Mouse (Mus musculus) forebrain, embryonic 11.5 days (tissue): ENCODE results near the gene Abhd11. TPM values are rescaled to one million over a fixed set of nuclear protein-coding genes. Genes with fewer than 3 reads are reported as not detected.
"Not testable (repeated sequence)": the region's sequence is repeated elsewhere in the genome, so short reads cannot be mapped to it uniquely, and the experiment has no call there.

Source experiments
- ATAC-seq: fragments of 200-750 bp; cut with Nextera tagmentation; replicated peaks from 2 replicates; pipeline ENCODE4 v1.8.0; 2017; ENCODE audit warnings: moderate TSS enrichment; ENCODE audit not compliant: low FRiP score
- DNase-seq: peaks from one replicate; pipeline ENCODE4 v3.0.0-alpha.2; 2017; ENCODE audit warnings: low spot score
- H3K27ac ChIP-seq: fragments of 300-500 bp; sonication (generic); 2 replicates; pipeline ENCODE4 v1.5.1; 2014; ENCODE audit warnings: low read depth, low read length
- H3K27me3 ChIP-seq: fragments of 300-500 bp; sonication (generic); 2 replicates; pipeline ENCODE4 v1.6.1; 2014; ENCODE audit warnings: mild to moderate bottlenecking, low read length, mixed read lengths; ENCODE audit not compliant: control insufficient read depth, insufficient read depth
- H3K36me3 ChIP-seq: fragments of 300-500 bp; sonication (generic); 2 replicates; pipeline ENCODE4 v1.6.1; 2014; ENCODE audit warnings: mild to moderate bottlenecking, low read length, moderate library complexity, mixed read lengths; ENCODE audit not compliant: control insufficient read depth, insufficient read depth
- H3K4me1 ChIP-seq: fragments of 300-500 bp; sonication (generic); replicated peaks from 2 replicates; pipeline ENCODE4 v1.6.1; 2014; ENCODE audit warnings: low read length, mixed read lengths; ENCODE audit not compliant: control insufficient read depth, insufficient read depth
- H3K4me2 ChIP-seq: fragments of 300-500 bp; sonication (generic); 2 replicates; pipeline ENCODE4 v1.6.1; 2014; ENCODE audit warnings: low read depth, mild to moderate bottlenecking, low read length, moderate library complexity, mixed read lengths; ENCODE audit not compliant: severe bottlenecking
- H3K4me3 ChIP-seq: fragments of 300-500 bp; sonication (generic); 2 replicates; pipeline ENCODE4 v1.5.1; 2014; ENCODE audit warnings: low read depth, low read length
- H3K9ac ChIP-seq: fragments of 300-500 bp; sonication (generic); 2 replicates; pipeline ENCODE4 v1.6.1; 2014; ENCODE audit warnings: low read length
- H3K9me3 ChIP-seq: fragments of 300-500 bp; sonication (generic); 2 replicates; pipeline ENCODE4 v1.6.1; 2016; ENCODE audit warnings: low read length, mixed read lengths; ENCODE audit not compliant: control insufficient read depth
- WGBS: fragments of 180-500 bp; shearing (Covaris S2); extraction: QIAGEN DNeasy Blood & Tissue Kit; methylation state at CpG from one replicate; pipeline ENCODE4 v1.1.7; 2014; 5-methylcytosine and 5-hydroxymethylcytosine counted together
- polyA plus RNA-seq: library from polyadenylated mRNA; unstranded; fragments of >200 nt; fragmentation: Nextera tagmentation; extraction: Ambion mirVana; gene quantifications from 2 replicates; pipeline ENCODE4 v1.2.1, GENCODE M21; 2014

Gene Abhd11
- polyA plus RNA-seq, 1 experiment from 2014 or later = 38.9 TPM

GRCm38 (mm10) chr5:135040059-135040458 is 31.1 kb downstream of the Abhd11 start:
- 41% methylated on average over 6 of the region's 6 CpGs for WGBS
- H3K9ac ChIP-seq = no peak overlapping the region
- no peak overlapping the region for H3K4me3 ChIP-seq
- H3K9me3 ChIP-seq = no peaks in the 10 kb centered on the region
- H3K4me2 ChIP-seq = no peak overlapping the region
- H3K27me3 ChIP-seq = no peaks in the 10 kb centered on the region
- DNase-seq (no peak), ATAC-seq (no peak)
- no peaks in the 10 kb centered on the region for H3K4me1 ChIP-seq
- H3K27ac ChIP-seq = no peak overlapping the region
- H3K36me3 ChIP-seq = no peaks in the 10 kb centered on the region

GRCm38 (mm10) chr5:135040777-135041176 is 31.8 kb downstream of the Abhd11 start:
- no peak overlapping the region for H3K9ac ChIP-seq
- no peak overlapping the region for H3K4me2 ChIP-seq
- no peak overlapping the region for H3K4me3 ChIP-seq
- H3K4me1 ChIP-seq = no peaks in the 10 kb centered on the region
- H3K36me3 ChIP-seq = no peaks in the 10 kb centered on the region
- H3K27ac ChIP-seq = no peak overlapping the region
- no peak for ATAC-seq
- H3K9me3 ChIP-seq = no peaks in the 10 kb centered on the region
- no peak for DNase-seq
- 82% methylated on average over 11 of the region's 11 CpGs for WGBS
- no peaks in the 10 kb centered on the region for H3K27me3 ChIP-seq

- no peak overlapping the region for H3K4me3 ChIP-seq
- H3K4me1 ChIP-seq = no peaks in the 10 kb centered on the region
- no peak overlapping the region for H3K27ac ChIP-seq
- WGBS = 24% methylated on average over 20 of the region's 21 CpGs
- no peak for DNase-seq
- H3K36me3 ChIP-seq = no peaks in the 10 kb centered on the region
- no peaks in the 10 kb centered on the region for H3K9me3 ChIP-seq
- no peaks in the 10 kb centered on the region for H3K27me3 ChIP-seq
- ATAC-seq = no peak
- H3K9ac ChIP-seq = no peak overlapping the region
- H3K4me2 ChIP-seq = no peak overlapping the region
Measured at GRCm38 (mm10) chr5:135042105-135042788, 33.3 kb downstream of the Abhd11 start.

- Histone ChIP-seq H3K27ac (no peak overlapping the region), H3K4me1 (no peaks in the 10 kb centered on the region), H3K4me2 (no peak overlapping the region), H3K4me3 (no peak overlapping the region), H3K27me3 (no peaks in the 10 kb centered on the region), H3K9me3 (no peaks in the 10 kb centered on the region), H3K9ac (no peak overlapping the region), H3K36me3 (no peaks in the 10 kb centered on the region)
- WGBS = 93% methylated on average over 3 of the region's 3 CpGs
- DNase-seq (no peak), ATAC-seq (no peak)
Measured at GRCm38 (mm10) chr5:135044575-135044974, 35.6 kb downstream of the Abhd11 start.

- DNase-seq (no peak), ATAC-seq (no peak)
- WGBS = 95% methylated on average over 5 of the region's 5 CpGs
- H3K4me3 ChIP-seq = no peak overlapping the region
- H3K27me3 ChIP-seq = no peaks in the 10 kb centered on the region
- no peaks in the 10 kb centered on the region for H3K36me3 ChIP-seq
- no peak overlapping the region for H3K4me2 ChIP-seq
- H3K27ac ChIP-seq = no peak overlapping the region
- H3K9me3 ChIP-seq = no peaks in the 10 kb centered on the region
- no peaks in the 10 kb centered on the region for H3K4me1 ChIP-seq
- H3K9ac ChIP-seq = no peak overlapping the region
Measured at GRCm38 (mm10) chr5:135048539-135048938, 39.6 kb downstream of the Abhd11 start.

- H3K4me3 ChIP-seq, DNase-seq, H3K27ac ChIP-seq, H3K27me3 ChIP-seq, ATAC-seq, H3K36me3 ChIP-seq, H3K4me2 ChIP-seq, H3K9ac ChIP-seq, H3K9me3 ChIP-seq, H3K4me1 ChIP-seq: not testable (repeated sequence)
- WGBS = 79% methylated on average over 6 of the region's 6 CpGs
Measured at GRCm38 (mm10) chr5:135049268-135049667, 40.3 kb downstream of the Abhd11 start.

- 94% methylated on average over 12 of the region's 12 CpGs for WGBS
- Histone ChIP-seq H3K9ac (no peak overlapping the region), H3K4me1 (no peaks in the 10 kb centered on the region), H3K27me3 (no peaks in the 10 kb centered on the region), H3K9me3 (no peaks in the 10 kb centered on the region), H3K4me3 (no peak overlapping the region), H3K36me3 (no peaks in the 10 kb centered on the region; the same call in 1 of the 2 replicates), H3K4me2 (no peak overlapping the region), H3K27ac (no peak overlapping the region)
- DNase-seq (no peak), ATAC-seq (no peak)
Measured at GRCm38 (mm10) chr5:135053356-135053755, 44.4 kb downstream of the Abhd11 start.

Other genes starting within 250 kb of the Abhd11 start
- not detected in 2 replicates for gene Tmem270, start 102.4 kb upstream of the Abhd11 start, polyA plus RNA-seq
- 3.6 and 3.8 TPM in 2 replicates for gene Cldn13, start 93.6 kb upstream of the Abhd11 start, polyA plus RNA-seq
- 7.3 and 10.4 TPM in 2 replicates for gene Mettl27, start 76.8 kb upstream of the Abhd11 start, polyA plus RNA-seq
- 5.6 and 7.0 TPM in 2 replicates for gene Cldn4, start 62.2 kb upstream of the Abhd11 start, polyA plus RNA-seq
- 4.4 and 7.3 TPM in 2 replicates for gene Cldn3, start 22.9 kb upstream of the Abhd11 start, polyA plus RNA-seq
- gene Stx1a, start 14.3 kb downstream of the Abhd11 start, polyA plus RNA-seq = 11.2 and 14.9 TPM in 2 replicates
- 26.2 and 27.1 TPM in 2 replicates for gene Dnajc30, start 55.0 kb downstream of the Abhd11 start, polyA plus RNA-seq
- gene Bud23, start 55.8 kb downstream of the Abhd11 start, polyA plus RNA-seq = 142 and 148 TPM in 2 replicates
- gene Vps37d, start 69.1 kb downstream of the Abhd11 start, polyA plus RNA-seq = 13.3 and 14.2 TPM in 2 replicates
- gene Mlxipl, start 80.7 kb downstream of the Abhd11 start, polyA plus RNA-seq = 2.4 and 3.1 TPM in 2 replicates
- gene Tbl2, start 140.5 kb downstream of the Abhd11 start, polyA plus RNA-seq = 24.5 and 25.8 TPM in 2 replicates
- gene Bcl7b, start 159.1 kb downstream of the Abhd11 start, polyA plus RNA-seq = 43.8 and 46.8 TPM in 2 replicates
- 76.3 and 83.6 TPM in 2 replicates for gene Baz1b, start 178.1 kb downstream of the Abhd11 start, polyA plus RNA-seq
- 19.5 and 19.7 TPM in 2 replicates for gene Fzd9, start 242.1 kb downstream of the Abhd11 start, polyA plus RNA-seq